Mouse (Mus musculus) adrenal gland, adult 8-10 months (tissue): ENCODE results near the gene Ptpn11. TPM values are rescaled to one million over a fixed set of nuclear protein-coding genes. Genes with fewer than 3 reads are reported as not detected.
"Not testable (repeated sequence)": the region's sequence is repeated elsewhere in the genome, so short reads cannot be mapped to it uniquely, and the experiment has no call there.

ENCODE experiments used
- DNase-seq: peaks from one replicate; pipeline ENCODE4 v3.0.0; 2022
- total RNA-seq, 4 experiments: library from RNA; stranded (reverse); gene quantifications; 2 replicates each; pipeline ENCODE4 v1.2.4; 2022

Ptpn11 gene
- 100 to 1,000 TPM; 101 to 141 (median 124) TPM for total RNA-seq

- DNase-seq: peak; percentile 69
These were observed at the start of gene Ptpn11 for GRCm38 (mm10) chr5:121190836-121191583. Ptpn11 (minus strand) TSS chr5:121191397.

GRCm38 (mm10) chr5:121239846-121240245 lies 48.6 kb upstream of the Ptpn11 start:
- no peak for DNase-seq

DNA sequence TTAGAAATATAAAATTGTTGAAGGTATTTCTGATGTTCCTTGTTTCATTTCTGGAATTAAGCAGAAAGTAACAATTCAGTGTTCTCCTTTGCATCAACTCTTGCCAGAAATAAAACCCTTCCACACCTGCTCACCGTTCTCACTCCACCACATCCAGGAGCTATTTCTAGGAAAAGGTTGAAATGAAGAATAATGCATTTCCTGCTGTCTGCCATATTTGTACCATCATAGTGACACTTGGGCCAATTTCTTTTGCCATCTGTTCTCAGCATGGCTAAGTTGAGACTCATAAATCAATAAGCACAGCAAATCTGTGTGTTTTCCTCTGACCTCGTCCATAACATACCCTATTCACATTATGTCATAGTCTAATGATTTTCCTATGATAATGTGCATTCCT lies 47.0 kb upstream of the Ptpn11 start:
- DNase-seq: no peak

GRCm38 (mm10) chr5:121236171-121236570 lies 45.0 kb upstream of the Ptpn11 start:
- DNase-seq: no peak

- DNase-seq: no peak
These were observed 42.5 kb upstream of the Ptpn11 start for GRCm38 (mm10) chr5:121233726-121234125.

- no peak for DNase-seq
These were observed 41.6 kb upstream of the Ptpn11 start for GRCm38 (mm10) chr5:121232789-121233188.

DNA sequence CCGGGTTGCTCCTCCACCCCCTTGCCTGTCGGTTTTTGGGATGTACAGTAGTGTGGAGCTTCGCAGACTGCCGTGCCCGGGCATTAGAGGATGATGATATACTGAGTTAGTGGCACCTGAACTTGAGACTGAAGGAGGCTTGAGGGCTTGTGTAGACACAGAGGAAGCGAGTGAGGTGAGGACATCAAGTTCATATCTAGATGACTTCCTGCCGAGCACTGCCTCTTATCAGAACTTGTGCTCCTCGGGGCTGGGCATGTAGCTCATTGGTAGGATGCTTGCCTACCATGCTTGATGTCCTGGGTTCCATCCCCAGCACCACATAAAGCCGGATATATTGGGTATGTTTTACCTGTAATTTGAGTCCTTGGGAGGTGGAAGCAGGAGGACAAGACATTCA lies 39.6 kb upstream of the Ptpn11 start:
- no peak for DNase-seq

- no peak for DNase-seq
These were observed 38.0 kb upstream of the Ptpn11 start for GRCm38 (mm10) chr5:121229182-121229581.

GRCm38 (mm10) chr5:121227330-121227729 lies 36.1 kb upstream of the Ptpn11 start:
- not testable (repeated sequence) for DNase-seq

GRCm38 (mm10) chr5:121226845-121227244 lies 35.6 kb upstream of the Ptpn11 start:
- DNase-seq: no peak

- DNase-seq: no peak
These were observed 35.2 kb upstream of the Ptpn11 start for GRCm38 (mm10) chr5:121226406-121226805.

DNA sequence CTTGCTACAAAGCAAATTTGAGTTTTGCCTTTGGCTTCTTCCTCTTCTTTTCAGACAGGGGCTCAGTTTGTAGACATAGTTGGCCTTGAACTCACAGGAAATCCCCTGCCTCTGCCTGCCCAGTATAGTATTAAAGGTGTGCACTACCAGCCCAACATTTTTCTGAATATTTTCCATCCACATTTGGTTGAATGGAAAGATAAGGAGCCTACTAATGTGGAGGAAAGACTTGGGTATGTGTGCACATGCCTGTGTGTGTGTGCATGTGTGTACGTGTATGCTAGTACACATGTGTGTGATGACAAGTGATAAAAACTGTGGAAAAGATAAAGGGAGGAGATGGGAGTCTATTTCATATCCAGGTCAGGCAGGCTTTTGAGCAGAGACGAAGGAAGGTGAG lies 34.7 kb upstream of the Ptpn11 start:
- DNase-seq: no peak

DNA sequence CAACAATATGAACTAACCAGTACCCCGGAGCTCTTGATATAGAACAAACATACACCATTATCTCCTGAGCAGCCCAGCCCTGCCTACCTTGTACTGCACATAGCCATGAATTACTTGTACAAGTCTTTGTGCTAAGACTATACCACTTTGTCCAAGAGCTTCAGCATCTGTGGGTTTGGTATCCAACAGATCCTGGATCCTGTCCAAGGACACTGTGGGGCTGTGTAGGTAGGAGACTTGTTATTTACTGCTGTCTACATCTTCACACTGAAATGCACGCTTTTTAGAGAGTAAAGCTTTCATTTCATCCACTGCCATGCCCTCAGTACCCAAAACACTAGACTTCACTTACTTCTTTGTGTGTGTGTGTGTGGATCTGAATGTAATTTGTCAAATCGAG lies 33.7 kb upstream of the Ptpn11 start:
- no peak for DNase-seq

GRCm38 (mm10) chr5:121224020-121224419 lies 32.8 kb upstream of the Ptpn11 start:
- not testable (repeated sequence) for DNase-seq

GRCm38 (mm10) chr5:121221328-121221850 lies 30.2 kb upstream of the Ptpn11 start:
- no peak for DNase-seq

DNA sequence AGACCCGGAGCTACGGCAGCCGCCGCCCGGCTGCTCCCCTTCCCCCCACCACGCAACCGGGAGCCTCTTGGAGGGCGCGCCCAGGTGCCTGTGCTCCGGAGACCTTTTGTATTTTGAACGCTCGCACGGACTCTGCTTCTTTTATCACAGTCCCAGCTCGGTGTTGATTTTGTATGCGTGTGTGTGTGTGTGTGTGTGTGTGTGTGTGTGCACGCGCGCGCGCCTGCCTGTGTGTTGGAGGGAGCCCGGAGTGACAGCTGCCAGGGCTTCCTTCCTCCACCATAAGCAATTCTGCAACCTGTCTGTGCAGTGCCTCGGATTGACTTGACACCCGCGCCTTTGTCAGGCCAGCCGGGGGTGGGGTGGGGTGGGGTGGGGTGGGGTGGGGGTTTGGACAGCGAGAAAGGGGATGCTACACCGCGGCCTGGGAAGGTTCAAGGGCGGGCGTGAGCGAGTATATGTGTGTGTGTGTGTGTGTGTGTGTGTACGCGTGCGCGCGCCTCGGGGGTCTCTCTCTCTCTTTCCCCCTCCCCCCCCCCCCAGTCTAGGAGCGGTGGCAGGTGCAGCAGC lies 29.6 kb upstream of the Ptpn11 start:
- no peak for DNase-seq

- peak; percentile 92 for DNase-seq
These were observed 29.0 kb upstream of the Ptpn11 start, which contains the start of gene Hectd4 for GRCm38 (mm10) chr5:121219980-121220731. Hectd4 (plus strand) TSS chr5:121220219.

GRCm38 (mm10) chr5:121219190-121219589 lies 28.0 kb upstream of the Ptpn11 start:
- no peak for DNase-seq

DNA sequence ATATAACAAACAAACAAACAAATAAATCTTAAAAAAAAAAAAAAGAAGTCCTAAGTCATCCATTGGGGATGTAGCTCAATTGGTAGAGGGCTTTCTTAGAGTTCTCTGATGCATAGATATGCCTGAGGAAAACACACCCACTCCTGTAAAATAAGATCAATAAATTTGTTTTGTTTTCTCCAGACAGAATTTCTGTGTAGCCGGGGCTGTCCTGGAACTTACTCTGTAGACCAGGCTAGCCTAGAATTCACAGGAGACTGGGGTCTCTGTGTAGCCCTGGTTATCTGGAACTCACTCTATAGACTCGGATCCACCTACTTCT lies 26.1 kb upstream of the Ptpn11 start:
- DNase-seq: no peak

DNA sequence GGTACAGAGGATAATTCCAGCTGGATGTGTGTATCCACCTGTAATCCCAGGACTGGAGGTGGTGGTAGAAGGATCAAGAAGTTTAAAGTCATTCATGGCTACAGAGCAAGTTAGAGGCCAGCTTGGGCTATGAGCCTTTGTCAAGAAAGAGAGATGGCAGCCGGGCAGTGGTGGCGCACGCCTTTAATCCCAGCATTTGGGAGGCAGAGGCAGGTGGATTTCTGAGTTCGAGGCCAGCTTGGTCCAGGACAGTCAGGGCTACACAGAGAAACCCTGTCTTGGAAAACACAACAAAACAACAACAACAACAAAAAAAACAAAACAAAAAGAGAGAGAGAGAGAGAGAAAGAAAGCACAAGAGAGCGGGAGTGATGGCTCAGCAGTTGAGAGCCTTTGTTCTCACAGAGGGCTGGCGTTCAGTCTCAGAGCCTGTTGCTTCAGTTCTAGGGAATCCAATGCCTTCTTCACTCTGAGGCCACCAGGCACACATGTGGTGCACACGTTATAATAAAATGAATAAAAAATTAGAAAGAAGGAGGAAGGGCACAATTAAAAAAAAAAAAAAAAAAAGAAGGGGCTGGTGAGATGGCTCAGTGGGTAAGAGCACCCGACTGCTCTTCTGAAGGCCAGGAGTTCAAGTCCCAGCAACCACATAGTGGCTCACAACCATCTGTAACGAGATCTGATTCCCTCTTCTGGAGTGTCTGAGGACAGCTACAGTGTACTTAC lies 25.6 kb upstream of the Ptpn11 start:
- DNase-seq: not testable (repeated sequence)

- DNase-seq: peak; percentile 56
These were observed 24.9 kb upstream of the Ptpn11 start for GRCm38 (mm10) chr5:121216126-121216446.

DNA sequence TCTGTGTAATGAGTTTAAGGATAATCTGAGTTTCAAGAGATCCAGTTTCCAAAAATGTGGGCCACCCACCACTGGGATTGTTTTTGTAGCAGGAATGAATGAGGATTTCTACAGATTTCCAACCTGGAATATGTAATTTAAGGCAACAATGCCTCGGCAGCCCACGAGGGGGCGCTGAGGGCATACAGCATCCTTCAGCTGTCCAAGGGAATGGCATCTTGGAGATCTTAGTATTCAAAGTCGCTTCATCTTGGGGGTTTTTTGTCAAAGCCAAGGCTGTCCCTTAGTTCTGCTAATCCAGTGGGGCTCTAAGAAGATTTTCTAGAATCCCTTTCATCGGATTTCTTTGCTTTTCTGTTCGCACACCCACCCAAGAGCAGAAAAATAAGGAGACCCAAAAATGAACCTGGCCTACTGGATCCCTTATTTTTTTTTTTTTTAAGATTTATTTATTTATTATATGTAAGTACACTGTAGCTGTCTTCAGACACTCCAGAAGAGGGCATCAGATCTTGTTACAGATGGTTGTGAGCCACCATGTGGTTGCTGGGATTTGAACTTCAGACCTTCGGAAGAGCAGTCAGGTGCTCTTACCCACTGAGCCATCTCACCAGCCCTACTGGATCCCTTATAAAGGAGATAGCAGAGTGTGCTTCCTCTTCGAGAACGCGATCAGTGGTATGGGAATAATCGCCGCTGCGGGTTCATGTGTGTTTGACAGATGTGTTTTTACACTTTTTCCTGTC lies 24.4 kb upstream of the Ptpn11 start:
- no peak for DNase-seq
